Mouse (Mus musculus): Measurements from ENCODE around the gene Fubp3. TPM values are rescaled to one million over a fixed set of nuclear protein-coding genes. Genes with fewer than 3 reads are reported as not detected.
"Not testable (repeated sequence)": the region's sequence is repeated elsewhere in the genome, so short reads cannot be mapped to it uniquely, and the experiment has no call there.

The Fubp3 gene
- polyA plus RNA-seq, 1 experiment from 2014 or later = 89.5 TPM

DNA sequence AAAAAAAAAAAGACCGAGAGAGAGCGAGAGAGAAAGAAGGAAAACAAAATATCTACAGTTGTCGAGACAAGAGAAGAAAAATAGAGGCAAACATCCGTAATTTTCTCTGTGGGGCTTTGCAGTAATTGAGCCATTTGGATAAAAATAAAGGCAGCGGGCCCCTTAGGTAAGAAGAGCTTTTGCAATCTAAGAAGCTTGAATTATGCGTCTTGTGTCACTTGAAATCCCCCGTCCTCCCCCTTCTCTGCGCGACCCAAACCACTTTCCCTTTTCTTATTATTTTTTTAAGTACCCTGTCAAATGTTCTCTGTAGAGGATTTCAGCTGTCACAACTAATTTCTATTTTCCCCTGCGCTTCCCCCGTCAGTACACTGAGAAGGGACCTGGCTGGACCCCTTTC, 24.7 kb upstream of the Fubp3 start:
- WGBS = 50% methylated on average over 11 of the region's 11 CpGs

GRCm38 (mm10) chr2:31550503-31550902, 21.9 kb upstream of the Fubp3 start:
- Histone ChIP-seq H3K4me2 (no peak overlapping the region), H3K9me3 (ENCODE audit: low read depth, low read length) (no peaks in the 10 kb centered on the region), H3K27me3 (ENCODE audit: insufficient read depth, low read length) (no peaks in the 10 kb centered on the region), H3K27ac (ENCODE audit: low read depth) (no peak overlapping the region), H3K9ac (no peak overlapping the region), H3K4me1 (ENCODE audit: insufficient read depth) (no peaks in the 10 kb centered on the region), H3K4me3 (ENCODE audit: low read depth, low read length) (no peak overlapping the region), H3K36me3 (ENCODE audit: insufficient read depth) (no peaks in the 10 kb centered on the region)
- no peak for ATAC-seq (ENCODE audit: insufficient read depth)
- peak; percentile 5 for DNase-seq
- no peak for TF ChIP-seq CTCF (IDR thresholded peaks at IDR 0.05; ENCODE audit: low read depth)
- 68% methylated on average over 3 of the region's 3 CpGs for WGBS

More for the DNA sequence above, 24.7 kb upstream of the Fubp3 start:
- no peaks in the 10 kb centered on the region for H3K4me1 ChIP-seq (ENCODE audit: insufficient read depth)
- H3K4me3 ChIP-seq (ENCODE audit: low read depth, low read length) = no peak overlapping the region
- no peaks in the 10 kb centered on the region for H3K27me3 ChIP-seq (ENCODE audit: insufficient read depth, low read length)
- no peak for DNase-seq
- no peak for ATAC-seq (ENCODE audit: insufficient read depth)
- no peak overlapping the region for H3K9ac ChIP-seq
- H3K27ac ChIP-seq (ENCODE audit: low read depth) = no peak overlapping the region
- no peak for TF ChIP-seq CTCF (IDR thresholded peaks at IDR 0.05; ENCODE audit: low read depth)
- no peaks in the 10 kb centered on the region for H3K36me3 ChIP-seq (ENCODE audit: insufficient read depth)
- H3K9me3 ChIP-seq (ENCODE audit: low read depth, low read length) = no peaks in the 10 kb centered on the region
- no peak overlapping the region for H3K4me2 ChIP-seq

DNA sequence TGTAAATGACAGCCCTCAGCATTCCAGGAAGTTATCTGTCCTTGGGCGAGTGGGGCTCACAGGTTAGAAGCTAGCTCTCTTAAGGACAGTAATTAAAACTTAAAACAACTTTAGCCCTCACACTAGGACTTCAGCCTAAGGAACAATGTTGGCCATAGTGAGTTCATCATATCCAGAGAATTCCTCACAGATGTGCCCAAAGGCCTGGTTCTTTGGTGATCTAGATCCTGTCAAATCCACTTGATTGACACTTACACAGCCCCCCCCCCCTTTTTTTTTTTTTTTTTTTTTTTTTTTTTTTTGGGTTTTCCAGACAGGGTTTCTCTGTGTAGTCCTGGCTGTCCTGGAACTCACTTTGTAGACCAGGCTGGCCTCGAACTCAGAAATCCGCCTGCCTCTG, 21.1 kb upstream of the Fubp3 start:
- H3K36me3 ChIP-seq (ENCODE audit: insufficient read depth); H3K27me3 ChIP-seq (ENCODE audit: insufficient read depth, low read length); H3K27ac ChIP-seq (ENCODE audit: low read depth); H3K4me1 ChIP-seq (ENCODE audit: insufficient read depth); H3K9me3 ChIP-seq (ENCODE audit: low read depth, low read length); H3K9ac ChIP-seq; ATAC-seq (ENCODE audit: insufficient read depth); H3K4me3 ChIP-seq (ENCODE audit: low read depth, low read length); DNase-seq; H3K4me2 ChIP-seq: not testable (repeated sequence)
- 69% methylated on average over 1 of the region's 3 CpGs for WGBS

DNA sequence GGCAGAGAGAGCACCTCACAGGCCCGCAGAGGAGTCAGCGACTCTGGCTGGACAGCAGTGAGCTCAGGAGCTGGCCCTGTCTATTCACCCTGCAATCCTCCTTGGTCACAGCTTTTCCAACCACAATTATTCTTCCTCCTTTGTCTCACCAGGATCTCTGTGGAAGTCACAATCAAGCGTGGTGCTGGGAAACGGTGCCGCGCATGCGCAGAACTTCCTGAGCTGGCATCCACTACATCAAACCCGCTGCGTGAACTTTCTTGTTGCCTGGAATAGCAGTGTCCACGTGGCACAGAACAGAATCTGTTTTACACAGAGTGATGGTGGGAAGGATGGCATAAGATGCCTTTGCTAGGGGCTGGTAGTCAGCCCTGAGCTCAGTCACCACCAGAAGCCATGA, 20.5 kb upstream of the Fubp3 start:
- H3K4me1 ChIP-seq (ENCODE audit: insufficient read depth) = no peaks in the 10 kb centered on the region
- no peaks in the 10 kb centered on the region for H3K27me3 ChIP-seq (ENCODE audit: insufficient read depth, low read length)
- no peak for TF ChIP-seq CTCF (IDR thresholded peaks at IDR 0.05; ENCODE audit: low read depth)
- 87% methylated on average over 10 of the region's 10 CpGs for WGBS
- H3K4me2 ChIP-seq = no peak overlapping the region
- H3K36me3 ChIP-seq (ENCODE audit: insufficient read depth) = no peaks in the 10 kb centered on the region
- no peak overlapping the region for H3K4me3 ChIP-seq (ENCODE audit: low read depth, low read length)
- ATAC-seq (ENCODE audit: insufficient read depth) (no peak), DNase-seq (no peak)
- no peak overlapping the region for H3K9ac ChIP-seq
- H3K27ac ChIP-seq (ENCODE audit: low read depth) = no peak overlapping the region
- H3K9me3 ChIP-seq (ENCODE audit: low read depth, low read length) = no peaks in the 10 kb centered on the region

DNA sequence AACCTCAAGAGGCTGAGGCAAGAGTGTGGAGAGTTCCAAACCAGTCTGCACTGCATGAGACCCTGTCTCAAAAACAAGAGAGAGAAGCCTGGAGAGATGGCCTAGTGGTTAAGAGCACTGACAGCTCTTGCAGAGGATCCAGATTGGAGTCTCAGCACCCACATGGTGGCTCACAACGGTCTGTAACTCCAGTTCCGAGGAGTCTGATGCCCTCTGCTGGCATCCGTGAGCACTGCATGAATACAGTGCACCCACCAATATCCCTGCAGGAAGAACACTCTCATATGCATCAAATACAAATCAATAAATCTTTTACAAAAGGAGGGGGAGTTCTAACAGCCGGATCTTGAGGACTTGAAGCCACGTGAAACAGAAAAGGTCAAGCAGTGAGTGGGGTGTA, 17.8 kb upstream of the Fubp3 start:
- no peaks in the 10 kb centered on the region for H3K27me3 ChIP-seq (ENCODE audit: insufficient read depth, low read length)
- no peak overlapping the region for H3K4me2 ChIP-seq
- no peaks in the 10 kb centered on the region for H3K4me1 ChIP-seq (ENCODE audit: insufficient read depth)
- DNase-seq (no peak), ATAC-seq (ENCODE audit: insufficient read depth) (no peak)
- TF ChIP-seq CTCF (IDR thresholded peaks at IDR 0.05; ENCODE audit: low read depth) = peak; percentile 50
- H3K9me3 ChIP-seq (ENCODE audit: low read depth, low read length) = no peaks in the 10 kb centered on the region
- H3K9ac ChIP-seq = no peak overlapping the region
- no peak overlapping the region for H3K4me3 ChIP-seq (ENCODE audit: low read depth, low read length)
- no peaks in the 10 kb centered on the region for H3K36me3 ChIP-seq (ENCODE audit: insufficient read depth)
- WGBS = 79% methylated on average over 5 of the region's 5 CpGs
- no peak overlapping the region for H3K27ac ChIP-seq (ENCODE audit: low read depth)

DNA sequence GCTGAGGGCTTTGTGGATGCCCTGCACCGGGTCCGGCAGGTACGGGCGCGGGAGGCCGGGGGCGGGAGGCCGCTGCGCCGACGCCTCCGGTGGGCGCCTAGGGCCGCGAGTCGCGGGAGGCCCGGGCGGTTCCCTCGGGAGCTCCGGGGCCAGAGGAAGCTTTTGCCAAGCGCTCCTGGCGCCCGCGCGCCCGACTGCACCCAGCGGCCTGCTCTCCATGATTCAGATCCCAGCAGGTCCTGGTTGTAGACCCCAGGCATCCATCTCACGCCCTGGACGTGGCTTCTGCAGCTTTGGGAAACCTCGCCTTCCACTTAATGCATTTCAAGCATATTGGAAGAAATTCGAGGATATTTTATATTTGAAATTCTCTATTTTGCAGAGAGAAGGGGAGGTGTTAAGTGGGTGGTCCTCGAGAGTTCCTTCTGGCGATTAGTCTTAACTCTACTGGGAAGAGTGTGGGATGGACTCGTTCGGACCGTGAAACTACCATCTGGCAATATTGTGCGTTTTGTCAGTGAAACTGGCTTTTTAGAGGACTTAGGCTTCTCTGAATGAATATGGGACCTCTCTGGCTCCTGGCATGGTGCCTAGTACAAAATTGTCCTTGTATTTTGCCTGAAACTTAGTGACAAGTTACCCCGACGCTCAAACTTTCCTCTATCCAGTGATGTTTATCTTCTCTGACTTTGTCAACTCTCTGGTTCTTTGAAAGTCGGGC, 624 bp downstream of the Fubp3 start:
- DNase-seq (peak; percentile 30), ATAC-seq (ENCODE audit: insufficient read depth) (peak; percentile 47)
- no peaks in the 10 kb centered on the region for H3K9me3 ChIP-seq (ENCODE audit: low read depth, low read length)
- TF ChIP-seq CTCF (IDR thresholded peaks at IDR 0.05; ENCODE audit: low read depth) = no peak
- WGBS = under 1% methylated on average over 41 of the region's 41 CpGs
- peak overlapping the region; percentile 95 for H3K9ac ChIP-seq
- H3K4me3 ChIP-seq (ENCODE audit: low read depth, low read length) = peak overlapping the region; percentile 98
- 0 out of 2 replicates have a peak, but pooled peaks cover 14% of the 10 kb centered on the region for H3K36me3 ChIP-seq (ENCODE audit: insufficient read depth)
- H3K27me3 ChIP-seq (ENCODE audit: insufficient read depth, low read length) = no peaks in the 10 kb centered on the region
- H3K4me1 ChIP-seq (ENCODE audit: insufficient read depth) = peaks cover 10% of the 10 kb centered on the region
- peak overlapping the region; percentile 86 for H3K27ac ChIP-seq (ENCODE audit: low read depth)
- peak overlapping the region; percentile 81 for H3K4me2 ChIP-seq

DNA sequence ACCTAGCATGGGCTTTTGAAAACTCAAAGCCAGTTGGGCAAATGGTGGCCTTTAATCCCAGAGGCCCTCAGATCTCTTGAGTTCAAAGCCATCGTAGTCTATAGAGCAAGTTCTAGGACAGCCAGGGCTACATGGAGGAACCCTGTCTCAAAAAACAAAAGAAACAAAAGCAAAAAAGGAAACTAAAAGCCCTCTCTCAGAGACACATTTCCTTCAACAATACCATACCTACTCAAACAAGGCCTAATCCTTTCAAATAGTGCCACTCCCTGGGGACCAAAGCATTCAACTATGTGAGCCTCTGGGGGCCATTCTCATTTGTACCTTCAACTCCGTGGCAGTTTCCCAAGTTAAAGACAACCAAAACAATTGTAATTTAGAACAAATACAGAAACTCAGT, 9.2 kb downstream of the Fubp3 start:
- Histone ChIP-seq H3K4me1 (ENCODE audit: insufficient read depth) (no peaks in the 10 kb centered on the region), H3K36me3 (ENCODE audit: insufficient read depth) (peaks cover 47% of the 10 kb centered on the region), H3K9ac (no peak overlapping the region), H3K27me3 (ENCODE audit: insufficient read depth, low read length) (no peaks in the 10 kb centered on the region), H3K4me2 (no peak overlapping the region), H3K4me3 (ENCODE audit: low read depth, low read length) (no peak overlapping the region), H3K27ac (ENCODE audit: low read depth) (no peak overlapping the region), H3K9me3 (ENCODE audit: low read depth, low read length) (no peaks in the 10 kb centered on the region)
- ATAC-seq (ENCODE audit: insufficient read depth) (no peak), DNase-seq (no peak)
- WGBS = 84% methylated on average over 2 of the region's 2 CpGs
- TF ChIP-seq CTCF (IDR thresholded peaks at IDR 0.05; ENCODE audit: low read depth) = no peak

Data from lung, embryonic 14.5 days (tissue).